Mouse (Mus musculus) frontal cortex, postnatal 25 days (tissue): Measurements from ENCODE around the gene Gm21820.
"Not testable (repeated sequence)": the region's sequence is repeated elsewhere in the genome, so short reads cannot be mapped to it uniquely, and the experiment has no call there.

ENCODE experiments used
- DNase-seq, 2 experiments: peaks; one replicate each; pipeline ENCODE4 v3.0.0; 2022; ENCODE audit warnings: low spot score in 2 of 2

Gene Gm21820

DNA sequence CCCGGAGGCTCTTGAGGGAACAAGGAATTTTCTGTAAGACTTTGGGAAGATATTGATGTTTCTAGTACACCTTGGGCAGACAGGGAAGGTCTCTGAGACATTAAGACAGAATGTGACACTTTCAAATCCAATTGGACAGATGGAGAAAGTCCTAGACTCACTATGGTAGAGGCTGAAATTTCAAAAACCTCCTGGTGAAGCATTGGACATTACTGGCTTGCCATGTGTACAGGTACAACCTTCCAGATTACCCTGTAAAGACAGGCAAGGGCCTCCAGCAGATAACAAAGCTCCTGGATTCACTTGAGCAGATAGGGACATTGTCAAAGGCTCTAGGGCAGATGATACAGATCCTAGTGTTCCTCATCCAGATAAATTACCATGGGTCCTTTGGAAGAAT is at the start of gene Gm21820:
Gene Gm21820 (minus strand): TSS at position 101 of the 400 bp plus-strand sequence.
- DNase-seq: not testable (repeated sequence)
